In genomic region chr16:10976202-10976631, GRCm38 (mm10) we compare ENCODE assay signal across 8 mouse cellular contexts.
DNase-seq lines count a peak whose midpoint lies in the region; ATAC-seq and TF ChIP-seq lines count a peak whose summit lies in the region.

No protein-coding gene starts in this region.

- H3K27ac ChIP-seq in lung, embryonic 16.5 days (ENCODE audit: low read length) = no peak overlapping the region
- no peak overlapping the region for H3K27ac ChIP-seq in forebrain, embryonic 10.5 days
- H3K27ac ChIP-seq in midbrain, embryonic 15.5 days = no peak overlapping the region
- no peak overlapping the region for H3K27ac ChIP-seq in midbrain, postnatal 0 days (ENCODE audit: low read depth, low read length)

- WGBS in lung, embryonic 16.5 days = 47% methylated on average over 11 of the region's 11 CpGs
- 78% methylated on average over 11 of the region's 11 CpGs for WGBS in forebrain, embryonic 10.5 days
- WGBS in midbrain, embryonic 15.5 days = 70% methylated on average over 11 of the region's 11 CpGs
- WGBS in midbrain, postnatal 0 days = 78% methylated on average over 11 of the region's 11 CpGs

- H3K9ac ChIP-seq in lung, embryonic 16.5 days (ENCODE audit: low read length) = no peak overlapping the region
- no peak overlapping the region for H3K9ac ChIP-seq in midbrain, embryonic 15.5 days
- H3K9ac ChIP-seq in midbrain, postnatal 0 days (replicated peaks; ENCODE audit: low read length, poor library complexity, severe bottlenecking) = no peak overlapping the region

- H3K4me2 ChIP-seq in lung, embryonic 16.5 days (ENCODE audit: low read depth, low read length) = no peak overlapping the region
- H3K4me2 ChIP-seq in midbrain, embryonic 15.5 days = no peak overlapping the region
- H3K4me2 ChIP-seq in midbrain, postnatal 0 days (ENCODE audit: low read depth, low read length, poor library complexity, severe bottlenecking) = no peak overlapping the region

- intact Hi-C loops in heart, postnatal 14 days (cut with DNase I) = no loop called here

- no peak for TF ChIP-seq CTCF in midbrain, postnatal 0 days (IDR thresholded peaks at IDR 0.05)

- peak; percentile 63 to 65 for DNase-seq in B cell, adult 2 months
- DNase-seq in NIH3T3 (ENCODE audit: low read depth) = peak; percentile 45
- DNase-seq in heart, postnatal 14 days = peak; percentile 22 to 43
- DNase-seq in left cerebral cortex, adult 9 months (ENCODE audit: low spot score in 2 of 2) = no peak
- DNase-seq in forebrain, embryonic 10.5 days (ENCODE audit: extremely low spot score, low spot score) = no peak
- no peak for DNase-seq in midbrain, postnatal 0 days (ENCODE audit: low spot score)

- H3K36me3 ChIP-seq in lung, embryonic 16.5 days (ENCODE audit: control insufficient read depth, insufficient read depth, low read length) = no peaks in the 10 kb centered on the region
- peaks cover 9% of the 10 kb centered on the region; the same call in 1 of the 2 replicates for H3K36me3 ChIP-seq in forebrain, embryonic 10.5 days (replicated peaks)
- H3K36me3 ChIP-seq in midbrain, embryonic 15.5 days (replicated peaks) = no peaks in the 10 kb centered on the region
- H3K36me3 ChIP-seq in midbrain, postnatal 0 days (ENCODE audit: insufficient read depth, low read length) = no peaks in the 10 kb centered on the region

- no peaks in the 10 kb centered on the region for H3K27me3 ChIP-seq in lung, embryonic 16.5 days (ENCODE audit: control insufficient read depth, insufficient read depth, low read depth, low read length)
- H3K27me3 ChIP-seq in forebrain, embryonic 10.5 days (ENCODE audit: poor library complexity, severe bottlenecking) = no peaks in the 10 kb centered on the region
- H3K27me3 ChIP-seq in midbrain, embryonic 15.5 days (replicated peaks) = no peaks in the 10 kb centered on the region
- H3K27me3 ChIP-seq in midbrain, postnatal 0 days (ENCODE audit: insufficient read depth, low read length) = no peaks in the 10 kb centered on the region

- no peak overlapping the region for H3K4me3 ChIP-seq in lung, embryonic 16.5 days (ENCODE audit: low read length)
- H3K4me3 ChIP-seq in forebrain, embryonic 10.5 days = no peak overlapping the region
- H3K4me3 ChIP-seq in midbrain, embryonic 15.5 days = no peak overlapping the region
- no peak overlapping the region for H3K4me3 ChIP-seq in midbrain, postnatal 0 days (ENCODE audit: low read depth, low read length)

- H3K9me3 ChIP-seq in lung, embryonic 16.5 days (ENCODE audit: control insufficient read depth, low read length) = no peaks in the 10 kb centered on the region
- H3K9me3 ChIP-seq in forebrain, embryonic 10.5 days = 0 out of 2 replicates have a peak, but pooled peaks cover 3% of the 10 kb centered on the region
- H3K9me3 ChIP-seq in midbrain, embryonic 15.5 days = no peaks in the 10 kb centered on the region
- no peaks in the 10 kb centered on the region for H3K9me3 ChIP-seq in midbrain, postnatal 0 days (ENCODE audit: low read length)

- 0 out of 2 replicates have a peak, but pooled peaks have one; percentile 24 for ATAC-seq in lung, embryonic 16.5 days (ENCODE audit: low read depth)
- no peak for ATAC-seq in midbrain, embryonic 15.5 days (replicated peaks)
- no peak for ATAC-seq in midbrain, postnatal 0 days (ENCODE audit: low FRiP score)

- peaks cover 11% of the 10 kb centered on the region for H3K4me1 ChIP-seq in lung, embryonic 16.5 days (replicated peaks; ENCODE audit: control insufficient read depth, insufficient read depth, low read length)
- peaks cover 41% of the 10 kb centered on the region for H3K4me1 ChIP-seq in forebrain, embryonic 10.5 days
- no peaks in the 10 kb centered on the region for H3K4me1 ChIP-seq in midbrain, embryonic 15.5 days
- H3K4me1 ChIP-seq in midbrain, postnatal 0 days (ENCODE audit: insufficient read depth, low read length) = no peaks in the 10 kb centered on the region

Comparison
In these comparisons a context has a peak if more than half of its experiments do, and no peak if none do; other contexts are left out.
1. DNase-seq: peak in B cell, adult 2 months (2 of 2), NIH3T3 (single experiment) and heart, postnatal 14 days (2 of 2); none in left cerebral cortex, adult 9 months (0 of 2), forebrain, embryonic 10.5 days (single experiment) and midbrain, postnatal 0 days (single experiment).